Mouse (Mus musculus) kidney, embryonic 16.5 days (tissue): Measurements from ENCODE around the gene Sobp. TPM values are rescaled to one million over a fixed set of nuclear protein-coding genes. Genes with fewer than 3 reads are reported as not detected.
A peak's percentile ranks its signal among the peaks of the same experiment; 100 is the strongest.

Experiments used
- ATAC-seq: fragments of 200-750 bp; cut with Nextera tagmentation; 2 replicates; pipeline ENCODE4 v1.8.0; 2017; ENCODE audit warnings: moderate TSS enrichment; ENCODE audit not compliant: low FRiP score, low TSS enrichment
- H3K27ac ChIP-seq: fragments of 300-500 bp; sonication (generic); 2 replicates; pipeline ENCODE4 v1.5.1; 2014; ENCODE audit warnings: low read length
- H3K27me3 ChIP-seq: fragments of 300-500 bp; sonication (generic); 2 replicates; pipeline ENCODE4 v1.6.1; 2014; ENCODE audit warnings: low read length, control low read depth, mixed read lengths; ENCODE audit not compliant: insufficient read depth
- H3K36me3 ChIP-seq: fragments of 300-500 bp; sonication (generic); 2 replicates; pipeline ENCODE4 v1.6.1; 2014; ENCODE audit warnings: low read length, control low read depth, mixed read lengths; ENCODE audit not compliant: insufficient read depth
- H3K4me1 ChIP-seq: fragments of 300-500 bp; sonication (generic); 2 replicates; pipeline ENCODE4 v1.6.1; 2014; ENCODE audit warnings: low read length, control low read depth, mixed read lengths; ENCODE audit not compliant: insufficient read depth
- H3K4me2 ChIP-seq: fragments of 300-500 bp; sonication (generic); replicated peaks from 2 replicates; pipeline ENCODE4 v1.6.1; 2014; ENCODE audit warnings: low read depth, low read length
- H3K4me3 ChIP-seq: fragments of 300-500 bp; sonication (generic); 2 replicates; pipeline ENCODE4 v1.5.1; 2014; ENCODE audit warnings: mild to moderate bottlenecking, low read length
- H3K9ac ChIP-seq: fragments of 300-500 bp; sonication (generic); replicated peaks from 2 replicates; pipeline ENCODE4 v1.6.1; 2014; ENCODE audit warnings: low read length
- H3K9me3 ChIP-seq: fragments of 300-500 bp; sonication (generic); 2 replicates; pipeline ENCODE4 v1.6.1; 2016; ENCODE audit warnings: low read length, control low read depth
- WGBS: fragments of 180-500 bp; shearing (Covaris S2); extraction: QIAGEN DNeasy Blood & Tissue Kit; methylation state at CpG from one replicate; pipeline ENCODE4 v1.1.7; 2014; 5-methylcytosine and 5-hydroxymethylcytosine counted together
- polyA plus RNA-seq: library from polyadenylated mRNA; unstranded; fragments of >200 nt; fragmentation: Nextera tagmentation; extraction: Ambion mirVana; gene quantifications from 2 replicates; pipeline ENCODE4 v1.2.1, GENCODE M21; 2015

Gene Sobp
- polyA plus RNA-seq, 1 experiment from 2014 or later, result 1.1 TPM

DNA sequence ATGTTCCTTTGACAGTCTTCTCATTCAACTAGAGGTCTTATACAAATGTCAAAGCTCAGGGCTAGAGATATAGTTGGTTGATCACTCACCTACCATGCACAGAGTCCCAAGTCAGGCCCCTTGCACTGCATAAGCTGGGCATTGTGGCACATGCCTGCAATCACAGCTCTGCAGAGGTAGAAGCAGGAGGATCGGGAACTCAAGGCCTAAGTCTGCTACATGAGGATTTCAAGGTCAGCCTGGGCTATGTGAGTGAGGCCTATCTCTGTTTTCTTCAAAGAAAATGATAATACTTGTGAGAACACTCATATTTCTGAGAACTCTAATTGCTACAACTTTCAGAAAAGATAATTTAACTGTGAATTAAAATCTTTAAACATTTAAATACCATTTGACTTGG, 8.2 kb downstream of the Sobp start:
- Histone ChIP-seq H3K27me3 (peaks cover 19% of the 10 kb centered on the region), H3K4me1 (peaks cover 9% of the 10 kb centered on the region), H3K4me3 (no peak overlapping the region), H3K4me2 (no peak overlapping the region), H3K27ac (no peak overlapping the region), H3K9ac (no peak overlapping the region), H3K36me3 (no peaks in the 10 kb centered on the region), H3K9me3 (peaks cover 6% of the 10 kb centered on the region)
- no peak for ATAC-seq
- WGBS, result 83% methylated on average over 1 of the region's 1 CpGs

DNA sequence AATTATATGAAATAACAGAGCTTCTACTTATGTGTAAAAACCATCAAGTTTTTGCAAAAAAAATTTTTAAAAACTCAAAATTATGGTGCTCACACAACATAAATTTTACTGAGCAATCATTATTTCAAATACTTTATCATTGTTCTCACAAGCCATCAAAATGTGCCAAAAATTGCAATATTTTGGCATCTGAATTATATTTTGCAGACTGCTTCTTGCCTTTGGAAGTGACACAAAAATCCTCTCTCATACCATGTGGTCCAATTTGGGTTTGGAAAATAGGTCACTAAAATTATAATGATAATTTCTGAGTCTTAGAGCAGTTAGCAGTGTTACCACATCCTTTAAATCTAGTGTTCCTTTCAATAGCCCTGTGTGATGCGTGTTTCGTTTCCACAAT, 9.9 kb downstream of the Sobp start:
- Histone ChIP-seq H3K4me3 (no peak overlapping the region), H3K9me3 (peaks cover 6% of the 10 kb centered on the region), H3K27me3 (peaks cover 9% of the 10 kb centered on the region), H3K36me3 (no peaks in the 10 kb centered on the region), H3K27ac (no peak overlapping the region), H3K9ac (no peak overlapping the region), H3K4me2 (no peak overlapping the region), H3K4me1 (0 out of 2 replicates have a peak, but pooled peaks cover 2% of the 10 kb centered on the region)
- ATAC-seq, result no peak
- WGBS, result 98% methylated on average over 2 of the region's 2 CpGs

DNA sequence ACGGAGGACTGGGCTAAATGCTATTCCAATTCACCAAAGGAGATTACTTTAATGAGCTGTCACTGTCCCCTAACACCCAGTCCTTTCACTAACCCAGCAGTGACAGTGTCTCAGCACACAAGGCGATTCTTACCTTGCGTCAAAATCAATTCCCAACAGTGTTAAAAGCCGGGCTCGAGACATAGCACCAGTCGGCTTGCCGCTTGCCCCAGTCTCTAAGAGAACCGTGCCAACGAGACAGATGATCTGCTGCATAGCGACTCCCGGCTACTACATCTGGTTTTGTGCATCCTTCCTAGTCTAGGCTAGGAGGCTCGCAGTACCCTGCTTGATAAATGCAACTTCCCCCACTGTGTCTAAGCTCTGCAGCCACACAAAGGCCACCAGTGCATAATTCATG, 12.0 kb downstream of the Sobp start:
- H3K9me3 ChIP-seq, result peaks cover 6% of the 10 kb centered on the region
- no peaks in the 10 kb centered on the region for H3K27me3 ChIP-seq
- H3K4me1 ChIP-seq, result no peaks in the 10 kb centered on the region
- no peak for ATAC-seq
- no peak overlapping the region for H3K4me3 ChIP-seq
- H3K36me3 ChIP-seq, result no peaks in the 10 kb centered on the region
- WGBS, result 24% methylated on average over 12 of the region's 12 CpGs
- no peak overlapping the region for H3K4me2 ChIP-seq
- no peak overlapping the region for H3K9ac ChIP-seq
- no peak overlapping the region for H3K27ac ChIP-seq

DNA sequence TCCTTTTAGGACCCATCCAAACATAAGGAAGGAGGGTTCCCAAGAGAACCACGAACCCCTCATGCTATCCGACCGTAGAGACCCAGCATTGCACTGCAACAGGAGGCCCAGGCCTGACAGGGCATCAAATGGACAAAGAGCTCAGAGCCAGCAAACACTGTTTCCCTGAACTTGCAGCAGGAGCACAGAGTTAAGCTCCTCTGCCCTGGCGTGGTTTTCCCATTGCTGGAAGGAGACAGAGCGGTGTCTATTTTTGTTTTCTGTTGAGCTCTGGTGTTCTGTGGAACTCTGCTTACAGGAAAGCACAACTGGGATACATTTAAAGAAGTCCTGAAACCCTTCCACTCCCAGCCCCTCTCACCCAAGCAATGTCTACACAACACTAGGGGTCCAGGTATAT, 15.0 kb downstream of the Sobp start:
- H3K9ac ChIP-seq, result no peak overlapping the region
- peaks cover 9% of the 10 kb centered on the region; the same call in 1 of the 2 replicates for H3K4me1 ChIP-seq
- no peak overlapping the region for H3K4me2 ChIP-seq
- peaks cover 3% of the 10 kb centered on the region for H3K9me3 ChIP-seq
- no peaks in the 10 kb centered on the region for H3K36me3 ChIP-seq
- no peaks in the 10 kb centered on the region for H3K27me3 ChIP-seq
- H3K27ac ChIP-seq, result no peak overlapping the region
- ATAC-seq, result no peak
- no peak overlapping the region for H3K4me3 ChIP-seq
- 80% methylated on average over 5 of the region's 5 CpGs for WGBS

DNA sequence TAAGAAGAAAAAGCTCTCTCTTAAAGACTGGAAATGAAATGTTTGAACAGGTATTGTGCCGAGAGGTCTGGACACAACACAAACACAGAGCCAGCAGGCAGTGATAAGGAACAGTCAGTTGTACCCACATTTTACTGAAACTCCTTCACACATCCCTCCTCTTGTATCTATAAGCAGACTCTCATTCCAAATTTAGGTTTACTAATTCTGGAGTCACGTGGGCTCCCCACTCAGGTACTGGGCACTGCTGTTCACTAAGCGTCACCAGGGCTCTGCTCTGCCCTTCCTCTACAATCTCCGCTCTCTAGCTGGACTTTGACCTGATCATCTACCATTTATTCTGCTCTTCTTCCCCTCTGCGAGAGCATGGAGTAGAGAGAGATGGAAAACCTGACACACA, 15.4 kb downstream of the Sobp start:
- 86% methylated on average over 5 of the region's 5 CpGs for WGBS
- Histone ChIP-seq H3K36me3 (no peaks in the 10 kb centered on the region), H3K27ac (no peak overlapping the region), H3K4me2 (no peak overlapping the region), H3K27me3 (no peaks in the 10 kb centered on the region), H3K9me3 (peaks cover 3% of the 10 kb centered on the region), H3K4me1 (peaks cover 9% of the 10 kb centered on the region; the same call in 1 of the 2 replicates), H3K9ac (no peak overlapping the region), H3K4me3 (no peak overlapping the region)
- no peak for ATAC-seq

DNA sequence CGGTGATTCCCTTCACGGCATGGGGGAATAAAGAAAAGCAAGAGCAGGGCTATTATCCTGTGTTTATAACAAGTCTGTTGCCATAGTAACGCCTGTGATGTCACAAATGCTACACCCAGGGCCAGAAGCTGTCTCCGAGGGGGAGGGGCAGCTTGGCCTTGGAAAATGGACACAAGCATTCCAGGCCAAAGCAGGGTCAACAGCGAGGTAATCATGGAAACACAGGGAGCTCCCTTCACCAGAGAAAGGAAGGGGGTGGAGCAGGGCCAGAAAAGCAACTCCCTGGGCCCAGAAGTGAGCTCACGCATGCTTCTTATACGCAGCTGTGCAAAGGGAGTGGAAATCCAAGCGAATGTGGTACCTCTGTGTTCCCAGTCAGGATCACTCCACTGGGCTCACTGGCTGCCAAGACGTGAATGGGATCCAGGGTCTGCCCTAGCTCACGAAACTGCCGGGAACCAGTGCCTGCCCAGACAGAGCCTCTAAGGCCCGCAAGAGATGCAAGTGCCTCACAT, 19.2 kb downstream of the Sobp start:
- Histone ChIP-seq H3K27ac (no peak overlapping the region), H3K9ac (no peak overlapping the region), H3K27me3 (no peaks in the 10 kb centered on the region), H3K4me1 (peaks cover 9% of the 10 kb centered on the region; the same call in 1 of the 2 replicates), H3K36me3 (no peaks in the 10 kb centered on the region), H3K9me3 (no peaks in the 10 kb centered on the region), H3K4me2 (peak overlapping the region; percentile 3), H3K4me3 (no peak overlapping the region)
- ATAC-seq, result peak; percentile 63; the same call in 1 of the 2 replicates
- 28% methylated on average over 12 of the region's 12 CpGs for whole genome bisulfite sequencing

DNA sequence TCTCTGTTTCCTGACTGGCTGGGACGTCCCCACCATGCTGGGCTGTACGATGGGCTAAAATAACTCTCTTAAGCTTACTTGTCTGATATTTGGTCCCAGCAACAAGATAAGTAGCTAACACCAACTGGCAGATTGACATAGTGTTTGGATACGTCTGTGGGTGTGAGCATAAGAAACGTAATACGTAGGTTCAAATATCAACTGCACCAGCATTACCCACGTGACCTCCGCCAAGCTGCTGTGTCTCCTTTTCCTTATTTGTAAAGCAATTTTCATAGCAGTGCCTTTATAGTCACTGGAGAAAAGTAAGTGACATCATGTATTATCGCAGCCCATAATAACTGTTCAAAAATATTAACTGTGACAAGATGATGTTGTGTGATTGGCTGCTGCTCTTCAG, 21.7 kb downstream of the Sobp start:
- Histone ChIP-seq H3K9me3 (no peaks in the 10 kb centered on the region), H3K9ac (no peak overlapping the region), H3K27ac (no peak overlapping the region), H3K27me3 (no peaks in the 10 kb centered on the region), H3K4me3 (no peak overlapping the region), H3K36me3 (no peaks in the 10 kb centered on the region), H3K4me1 (peaks cover 9% of the 10 kb centered on the region; the same call in 1 of the 2 replicates), H3K4me2 (no peak overlapping the region)
- WGBS, result 66% methylated on average over 8 of the region's 8 CpGs
- ATAC-seq, result no peak

DNA sequence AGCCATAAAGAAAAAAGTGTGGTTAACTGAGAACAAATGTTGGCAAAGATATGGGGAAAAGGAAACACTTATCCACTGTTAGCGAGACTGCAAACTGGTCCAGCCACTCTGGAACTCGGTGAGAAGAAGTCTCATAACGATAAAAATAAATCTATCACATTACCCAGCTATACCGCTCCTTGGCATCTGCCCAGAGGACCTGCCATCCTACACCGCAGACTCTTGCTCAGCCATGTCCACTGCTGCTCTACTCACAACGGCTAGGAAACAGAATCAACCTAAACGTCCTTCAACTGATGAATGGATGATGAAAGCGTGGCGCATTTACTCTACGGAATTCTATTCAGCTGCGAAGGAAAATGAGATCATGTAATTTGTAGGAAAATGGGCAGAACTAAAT, 25.9 kb downstream of the Sobp start:
- peaks cover 2% of the 10 kb centered on the region; the same call in 1 of the 2 replicates for H3K9me3 ChIP-seq
- no peak overlapping the region for H3K4me3 ChIP-seq
- no peak overlapping the region for H3K9ac ChIP-seq
- H3K4me1 ChIP-seq, result no peaks in the 10 kb centered on the region
- no peak for ATAC-seq
- no peak overlapping the region for H3K27ac ChIP-seq
- H3K36me3 ChIP-seq, result no peaks in the 10 kb centered on the region
- WGBS, result 83% methylated on average over 11 of the region's 11 CpGs
- no peaks in the 10 kb centered on the region for H3K27me3 ChIP-seq
- H3K4me2 ChIP-seq, result no peak overlapping the region

DNA sequence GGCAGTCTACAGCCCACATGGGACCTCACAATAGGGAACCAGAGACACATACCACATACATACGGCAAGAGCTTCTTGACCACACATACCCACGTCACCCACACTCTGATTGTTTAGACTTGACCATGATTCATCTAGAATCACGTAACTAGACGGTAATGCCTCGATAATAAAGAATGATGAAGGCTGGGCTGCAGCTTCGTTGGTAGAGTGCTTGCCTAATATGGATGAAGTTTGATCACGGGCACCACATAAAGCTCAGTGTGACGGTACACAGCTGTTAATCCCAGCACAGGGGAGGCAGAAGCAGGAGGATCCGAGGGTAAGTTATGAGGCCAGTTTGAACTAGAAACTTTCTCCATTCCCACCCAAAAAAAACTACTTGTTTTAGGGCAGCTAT, 31.2 kb downstream of the Sobp start:
- no peak overlapping the region for H3K27ac ChIP-seq
- H3K36me3 ChIP-seq, result no peaks in the 10 kb centered on the region
- H3K4me3 ChIP-seq, result no peak overlapping the region
- no peak overlapping the region for H3K9ac ChIP-seq
- no peak for ATAC-seq
- H3K4me1 ChIP-seq, result no peaks in the 10 kb centered on the region
- H3K4me2 ChIP-seq, result no peak overlapping the region
- H3K9me3 ChIP-seq, result peaks cover 2% of the 10 kb centered on the region; the same call in 1 of the 2 replicates
- H3K27me3 ChIP-seq, result no peaks in the 10 kb centered on the region
- 83% methylated on average over 9 of the region's 9 CpGs for WGBS

DNA sequence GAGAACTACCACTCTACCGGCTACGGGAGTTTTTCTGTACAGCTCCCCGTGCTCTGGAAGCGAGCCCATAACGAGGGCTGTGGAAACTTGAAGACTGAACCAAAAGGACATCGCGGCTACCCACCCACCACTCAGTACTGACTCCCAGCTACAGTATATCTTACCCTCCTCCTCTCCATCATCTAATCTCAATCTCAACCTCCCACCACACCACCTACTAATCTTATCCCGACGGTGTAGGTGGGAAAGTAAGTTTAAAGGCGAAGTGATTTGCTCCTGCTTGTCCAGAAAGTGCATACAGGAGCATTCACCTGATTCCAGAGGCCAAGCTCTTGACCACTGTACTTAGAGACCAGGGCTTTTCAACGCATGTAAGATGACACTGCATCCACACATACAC, 40.3 kb downstream of the Sobp start:
- H3K9ac ChIP-seq, result no peak overlapping the region
- WGBS, result 85% methylated on average over 11 of the region's 11 CpGs
- H3K27ac ChIP-seq, result no peak overlapping the region
- no peaks in the 10 kb centered on the region for H3K36me3 ChIP-seq
- H3K4me2 ChIP-seq, result no peak overlapping the region
- no peaks in the 10 kb centered on the region for H3K27me3 ChIP-seq
- no peak overlapping the region for H3K4me3 ChIP-seq
- no peaks in the 10 kb centered on the region for H3K4me1 ChIP-seq
- H3K9me3 ChIP-seq, result peaks cover 5% of the 10 kb centered on the region; the same call in 1 of the 2 replicates
- ATAC-seq, result no peak
